Mouse (Mus musculus) right cerebral cortex, postnatal 36 days (tissue): ENCODE data around the gene Lmx1a.

Experiments used
- DNase-seq, 2 experiments: peaks; one replicate each; pipeline ENCODE4 v3.0.0; 2022; ENCODE audit warnings: low spot score in 2 of 2, mixed read lengths in 1 of 2

Lmx1a gene

DNA sequence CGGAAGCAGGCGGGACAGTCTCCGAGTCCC, at the start of gene Lmx1a:
Gene Lmx1a (plus strand): TSS at position 6 of the 30 bp plus-strand sequence.
- no peak for DNase-seq

DNA sequence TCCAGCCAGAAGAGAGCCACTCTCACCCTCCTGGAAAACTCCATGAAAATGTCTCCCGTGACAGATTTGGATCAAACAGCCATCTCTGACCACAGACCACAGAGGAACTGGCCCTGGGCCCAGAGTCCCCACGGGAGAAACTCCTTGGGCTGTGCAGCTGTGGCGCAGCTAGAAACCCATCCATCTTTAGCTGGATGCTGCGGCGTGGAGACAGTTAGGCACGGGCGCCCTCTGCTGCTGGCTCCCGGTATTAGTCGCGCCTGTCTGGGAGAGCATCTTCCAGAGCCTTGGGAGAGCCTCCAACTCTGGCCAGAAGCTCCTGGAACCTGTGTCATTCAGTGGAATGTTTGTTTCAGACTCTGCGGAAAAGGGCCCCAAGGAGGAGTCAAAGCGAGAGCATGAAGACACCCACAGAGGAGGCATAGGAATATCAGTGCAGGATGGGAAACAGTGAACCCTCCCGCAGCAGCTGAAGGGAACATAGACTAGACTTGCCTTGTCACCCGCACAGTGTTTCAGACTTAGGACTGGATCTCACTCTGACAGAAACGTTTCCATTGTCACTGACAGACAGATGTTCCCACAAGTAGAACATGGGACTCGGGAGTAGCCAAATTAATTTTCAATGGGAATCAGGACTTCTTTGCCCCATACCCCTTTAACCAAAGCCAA, 44.0 kb upstream of the Lmx1a start:
- peak; percentile 74 for DNase-seq

DNA sequence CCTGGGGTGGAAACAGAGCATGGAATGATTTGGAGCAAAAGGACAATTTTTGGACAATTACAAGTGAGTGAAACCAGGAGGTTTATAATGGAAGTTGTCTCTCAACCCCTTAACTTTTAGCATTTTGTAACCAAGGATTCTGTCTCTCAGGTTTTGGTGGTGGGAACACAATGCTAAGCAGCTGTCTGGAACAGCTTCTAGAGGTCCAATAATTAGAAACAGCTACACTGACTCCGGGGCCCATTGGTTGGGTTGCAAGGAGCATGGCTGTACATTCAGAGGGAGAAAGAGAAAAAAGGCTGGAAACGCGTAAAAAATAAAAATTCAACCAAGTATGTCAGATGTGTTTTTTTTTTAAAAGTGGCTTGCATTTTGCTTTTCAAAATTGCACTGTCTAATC, 40.4 kb upstream of the Lmx1a start:
- DNase-seq: no peak

DNA sequence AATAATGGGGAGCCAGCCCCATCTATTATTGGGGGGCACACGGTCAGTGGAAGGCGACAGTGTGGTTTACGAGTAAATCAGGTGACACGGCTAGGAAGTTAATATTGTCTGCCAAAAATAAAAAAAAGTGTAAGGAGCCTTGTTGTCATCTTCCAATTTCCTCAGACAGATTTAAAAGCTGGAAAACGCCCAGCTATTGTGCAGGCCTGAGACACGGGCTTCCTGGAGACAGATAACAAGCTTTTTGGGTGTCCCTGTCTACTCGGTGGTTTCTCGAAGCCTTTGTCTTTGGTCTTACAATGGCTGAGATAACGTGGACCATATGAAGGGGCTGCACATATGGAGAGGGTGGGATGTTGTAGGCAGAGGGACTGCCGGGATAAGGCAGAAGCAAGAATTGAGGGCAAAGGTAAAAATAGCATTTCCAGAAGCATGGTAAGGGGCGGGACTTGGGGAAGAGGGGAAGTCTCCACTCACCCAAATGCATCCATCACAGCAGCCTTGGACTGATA, 39.9 kb upstream of the Lmx1a start:
- DNase-seq: no peak

DNA sequence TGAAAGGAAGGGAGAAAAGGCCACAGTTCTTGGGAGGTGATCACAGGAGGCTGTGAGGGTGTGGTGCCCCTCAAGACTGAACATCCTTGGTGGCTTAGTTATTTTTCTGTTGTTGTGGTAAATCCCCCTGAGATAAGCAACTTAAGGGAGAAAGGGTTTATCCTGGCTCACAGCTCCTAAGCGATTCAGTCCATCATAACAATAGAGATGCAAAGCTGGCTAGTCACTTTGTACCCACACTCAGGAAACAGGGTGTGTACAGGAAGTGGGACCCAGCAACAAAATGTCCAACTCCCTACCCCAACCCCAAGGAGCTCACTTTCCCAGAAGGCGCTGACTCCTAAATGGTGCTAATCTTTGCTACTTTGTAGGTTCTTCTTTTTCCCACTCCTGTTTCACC, 36.7 kb upstream of the Lmx1a start:
- no peak for DNase-seq

DNA sequence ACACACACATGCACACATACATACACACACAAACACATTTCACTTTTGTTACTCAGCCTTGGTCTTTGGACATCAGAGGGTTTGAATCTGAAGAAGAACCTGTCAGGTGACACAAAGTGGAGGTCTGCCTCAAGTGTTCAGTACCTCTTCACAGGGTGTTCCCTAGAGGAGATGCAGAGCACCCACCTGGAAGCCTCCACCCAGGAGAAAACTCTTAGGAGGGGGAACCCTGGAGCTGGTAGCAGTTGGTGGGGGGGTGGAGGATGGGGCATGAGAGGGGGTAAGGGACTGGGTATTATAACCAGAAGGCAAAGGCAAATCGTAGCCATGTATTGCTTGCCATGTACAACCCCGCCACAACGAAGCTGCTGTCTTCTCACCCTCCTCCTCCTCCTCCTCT, 30.0 kb upstream of the Lmx1a start:
- DNase-seq: no peak

DNA sequence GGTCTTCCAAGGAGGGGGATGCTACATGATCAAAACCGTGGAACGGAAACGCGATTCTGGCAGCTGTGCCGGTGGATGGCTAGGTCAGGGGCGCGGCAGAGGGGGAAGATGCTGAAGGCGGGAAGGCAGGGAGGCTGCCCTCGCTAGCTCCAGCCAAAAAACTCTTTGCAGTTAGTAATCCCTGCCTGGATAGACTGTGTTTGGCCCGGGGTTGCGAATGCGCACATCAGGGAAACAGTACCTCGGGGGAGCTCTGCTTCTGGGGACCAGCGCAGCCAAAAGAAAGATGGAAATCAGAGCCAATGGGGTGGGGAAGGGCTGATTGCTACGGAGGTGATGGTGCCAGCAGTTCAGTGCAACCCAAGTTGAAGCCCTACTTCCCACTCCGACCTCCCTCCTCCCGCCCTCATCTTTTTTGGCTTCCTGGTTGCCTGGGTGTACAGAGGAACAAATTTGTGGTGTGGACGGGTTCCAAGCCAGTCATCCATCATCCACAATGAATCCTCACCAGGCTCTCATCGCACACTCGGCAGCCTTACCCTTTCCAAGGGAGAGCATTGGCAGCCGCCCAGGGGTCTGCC, 28.4 kb upstream of the Lmx1a start:
- peak in 1 of 2 experiments; percentile 8 for DNase-seq

DNA sequence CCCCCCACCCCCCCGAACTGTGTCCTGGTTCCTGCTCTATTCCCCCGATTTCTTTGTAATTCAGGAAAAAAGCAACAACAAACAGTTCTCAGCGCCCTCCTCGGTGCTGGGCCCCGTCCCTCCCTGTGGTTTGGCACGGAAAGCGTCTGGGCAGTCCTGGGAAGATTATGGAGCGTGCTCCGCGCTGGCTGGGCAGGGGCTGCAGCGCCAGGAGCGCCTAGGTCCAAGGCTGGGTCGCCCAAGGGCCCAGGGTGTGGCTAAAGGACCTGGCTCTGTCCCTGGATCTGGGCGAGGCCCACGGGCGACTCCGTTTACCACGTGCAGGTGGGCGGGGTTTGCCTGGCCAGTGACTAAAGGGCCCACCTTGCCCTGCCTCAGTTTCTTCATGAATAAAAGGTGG, 27.9 kb upstream of the Lmx1a start:
- DNase-seq: no peak

DNA sequence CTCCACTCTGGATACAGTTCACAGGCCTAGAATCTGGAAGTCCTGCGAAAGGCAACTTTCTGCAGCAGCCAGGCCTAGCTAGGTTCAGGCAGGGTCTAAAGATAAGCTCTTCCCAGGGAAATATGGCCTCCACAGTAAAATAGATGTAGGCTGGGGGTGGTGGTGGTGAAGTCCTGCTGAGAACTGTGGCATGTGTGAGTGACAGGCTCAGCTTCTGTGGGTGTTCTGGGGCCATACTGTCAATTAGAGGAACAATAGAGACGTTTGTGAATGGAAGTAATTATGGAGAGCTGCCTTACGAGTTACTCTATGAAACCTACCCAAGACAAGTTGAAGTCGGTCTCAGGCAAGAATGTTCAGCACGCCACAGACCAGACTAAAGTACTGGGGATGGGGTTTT, 25.9 kb upstream of the Lmx1a start:
- no peak for DNase-seq

DNA sequence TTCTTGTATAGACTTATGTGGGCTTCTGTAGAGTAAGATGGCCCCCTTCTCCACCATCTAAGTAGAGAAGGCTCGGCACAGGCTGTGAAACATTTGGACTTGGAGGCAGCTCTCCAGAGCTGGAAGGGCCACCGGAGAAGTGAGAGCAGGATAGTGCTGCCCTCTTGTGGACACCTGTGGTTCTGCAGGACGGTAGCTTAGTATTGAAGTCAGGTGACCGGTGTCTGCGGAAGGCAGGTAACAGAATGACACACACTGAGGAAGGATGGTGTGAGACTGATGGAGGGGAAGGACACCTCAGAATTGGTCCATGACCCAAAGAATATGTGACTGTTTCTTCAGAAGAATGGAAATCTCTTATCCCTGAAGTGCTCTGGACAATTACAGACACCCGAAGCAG, 19.2 kb upstream of the Lmx1a start:
- DNase-seq: peak in 1 of 2 experiments; percentile 32

DNA sequence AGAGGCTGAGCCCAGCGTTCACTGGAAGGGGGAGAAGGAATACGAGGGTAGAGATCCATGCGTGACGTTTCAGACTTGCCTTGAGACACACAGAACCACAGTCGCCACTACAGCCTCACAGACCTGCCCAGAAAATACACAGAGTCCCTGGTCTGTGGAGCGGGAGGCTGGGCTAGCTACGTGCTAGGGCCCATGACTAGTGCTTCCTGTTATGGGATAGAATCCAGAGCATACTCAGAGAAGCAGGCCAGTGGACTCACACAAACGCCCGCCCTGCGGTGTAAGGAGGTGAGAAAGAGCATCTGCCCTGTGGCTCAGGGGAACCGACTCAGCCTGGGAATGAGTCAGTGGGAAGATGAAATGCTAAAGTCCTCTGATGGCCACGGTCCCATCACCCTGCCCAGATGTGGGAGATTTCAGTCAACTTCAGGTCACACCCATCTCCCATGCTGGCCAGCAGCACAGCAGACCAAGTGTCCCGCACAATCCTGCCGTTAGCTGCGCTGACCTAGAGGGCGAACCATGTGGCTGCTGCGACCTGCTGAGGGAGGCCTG, 16.5 kb upstream of the Lmx1a start:
- no peak for DNase-seq

DNA sequence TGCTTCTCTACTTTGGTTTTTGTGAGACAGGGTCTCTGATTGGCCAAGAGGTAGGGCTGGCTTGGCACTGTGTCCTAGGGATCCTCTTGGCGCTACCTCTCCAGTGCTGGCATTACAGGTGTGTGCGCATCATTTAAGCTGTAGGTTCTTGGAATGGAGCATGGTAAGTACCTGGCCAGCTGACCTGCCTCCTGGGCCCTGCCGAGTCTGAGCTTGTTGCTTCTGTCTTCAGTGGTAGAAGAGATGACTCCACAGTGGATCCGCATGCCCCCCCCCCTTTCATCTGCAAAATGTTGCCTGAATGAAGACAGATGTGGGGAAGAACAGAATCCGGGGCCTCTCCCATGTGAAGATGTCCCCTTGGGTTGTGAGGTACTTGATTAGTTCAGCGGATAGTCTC, 10.0 kb upstream of the Lmx1a start:
- no peak for DNase-seq

DNA sequence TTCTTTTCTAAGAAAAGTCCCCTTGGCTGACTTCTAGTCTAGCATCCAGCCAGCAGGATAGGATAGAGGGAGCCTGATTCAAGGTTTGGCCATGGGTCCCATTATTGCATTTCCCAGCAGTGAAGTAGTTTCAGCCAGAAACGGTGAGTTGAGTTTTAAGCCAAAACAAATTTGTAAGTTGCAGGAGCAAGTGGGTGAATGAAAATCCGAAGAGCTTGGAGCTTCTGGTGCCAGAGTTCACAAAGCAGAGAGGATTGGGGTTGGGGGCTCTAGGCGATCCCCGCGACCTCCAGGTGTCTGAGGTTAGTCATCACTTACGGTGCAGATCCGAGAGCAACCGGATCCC, 1.1 kb upstream of the Lmx1a start:
- DNase-seq: no peak

DNA sequence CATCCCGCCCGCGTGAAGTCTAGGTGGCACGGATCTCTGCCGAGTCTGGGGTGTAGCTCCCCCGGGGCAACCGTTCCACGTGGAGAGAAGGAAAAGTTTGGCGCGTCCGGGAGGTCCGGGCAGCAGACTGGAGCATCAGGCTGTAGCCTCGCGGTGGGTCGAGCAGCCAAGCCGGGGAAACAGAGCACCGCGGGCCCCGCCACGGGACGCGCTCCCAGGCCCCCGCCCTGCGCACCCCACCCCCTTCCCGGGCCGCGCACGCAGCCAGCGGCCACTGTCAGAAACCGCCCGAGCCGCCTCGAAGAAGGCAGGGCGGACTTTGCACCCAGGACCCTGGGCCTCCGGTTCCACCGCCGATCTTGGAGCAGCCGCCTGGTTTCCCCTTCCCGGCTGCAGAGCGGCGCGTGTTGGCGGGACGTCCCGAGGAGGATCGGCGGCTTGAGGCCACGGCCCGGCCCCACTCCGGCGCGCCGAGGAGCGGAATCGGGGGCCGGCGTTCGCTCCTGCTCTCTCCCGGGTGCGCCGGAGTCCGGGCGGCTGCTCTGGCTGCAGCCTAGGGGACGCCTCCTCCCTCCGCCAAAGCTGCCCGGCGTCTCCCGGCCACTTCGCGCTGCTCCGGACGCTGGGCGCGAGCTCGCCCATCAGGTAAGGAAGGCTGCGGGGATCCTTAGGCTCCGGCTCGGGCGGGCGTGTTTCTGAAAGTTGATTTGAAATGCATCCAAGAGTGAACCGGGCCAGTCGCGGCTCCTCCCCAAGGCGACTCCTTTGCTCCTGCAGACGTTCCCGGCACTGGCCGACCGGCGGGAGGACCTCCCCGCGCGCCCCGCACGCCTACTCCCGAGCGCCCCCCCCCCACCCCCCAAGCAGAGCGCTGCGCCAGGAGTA, 448 bp upstream of the Lmx1a start:
- no peak for DNase-seq

DNA sequence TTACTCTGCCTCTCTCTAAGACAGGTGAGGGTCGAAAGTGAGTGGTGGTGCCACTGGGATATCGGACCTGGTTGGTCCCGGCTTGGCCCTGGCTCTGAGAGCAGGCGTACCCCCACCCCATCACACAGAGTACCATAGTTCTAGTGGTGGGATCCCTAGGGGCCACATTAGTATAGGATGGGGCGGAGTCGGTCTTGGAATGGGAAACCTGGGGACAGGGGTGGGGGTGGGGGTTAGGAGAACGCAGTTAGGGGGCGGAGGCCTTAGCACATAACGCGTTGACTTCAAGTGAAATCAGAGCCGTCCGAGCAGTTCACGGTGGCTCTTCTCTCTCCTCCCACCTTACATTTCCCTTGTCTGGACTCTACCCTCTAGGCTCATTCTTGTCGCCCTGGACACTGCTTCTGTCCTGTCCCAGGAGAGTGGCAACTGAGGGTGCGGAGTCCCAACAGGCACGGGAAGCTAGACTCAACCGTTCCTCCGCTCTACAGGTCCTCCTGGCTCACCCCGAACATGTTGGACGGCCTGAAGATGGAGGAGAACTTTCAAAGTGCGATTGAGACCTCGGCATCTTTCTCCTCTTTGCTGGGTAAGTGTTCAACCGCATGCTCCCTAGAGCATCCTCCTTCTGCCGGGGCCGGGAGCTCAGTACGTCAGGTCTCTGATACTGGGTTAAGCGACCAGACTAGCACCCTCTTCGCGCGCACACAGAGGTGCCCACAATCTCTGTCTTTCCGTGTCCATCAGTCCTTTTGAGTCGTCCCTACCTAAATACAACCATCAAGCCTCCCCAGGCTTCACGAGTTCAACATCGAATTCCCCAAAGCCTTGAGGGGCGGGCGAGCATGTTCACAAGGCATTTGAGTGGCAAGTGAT, 463 bp downstream of the Lmx1a start:
- no peak for DNase-seq

DNA sequence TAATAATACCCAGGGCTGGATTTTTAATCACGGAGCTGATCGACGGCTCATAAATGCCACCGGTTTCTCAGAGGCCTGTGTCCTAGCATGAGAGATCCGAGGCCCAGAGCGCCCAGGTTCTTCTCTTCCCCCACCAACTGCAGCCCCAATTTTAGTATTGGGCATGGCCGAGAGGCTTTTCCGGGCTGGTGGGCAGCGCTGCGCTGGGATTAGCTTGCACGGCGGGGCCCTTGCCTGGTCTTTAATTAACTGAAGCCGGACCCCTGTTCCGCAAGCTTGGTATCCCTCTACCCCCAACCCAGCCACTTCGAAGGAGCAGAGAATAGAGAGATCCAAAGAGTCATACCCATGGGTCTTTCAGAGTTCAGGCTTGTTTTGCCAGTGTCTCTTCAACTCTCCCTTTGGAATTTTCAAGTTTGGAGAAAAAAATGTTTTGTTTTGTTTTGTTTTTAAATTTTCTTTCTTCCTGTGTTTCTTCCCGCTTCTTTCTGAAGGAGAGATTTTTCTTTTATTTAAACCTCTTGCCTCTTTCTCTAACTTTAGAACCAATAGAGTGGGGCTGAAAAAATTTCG, 1.2 kb downstream of the Lmx1a start:
- DNase-seq: no peak

DNA sequence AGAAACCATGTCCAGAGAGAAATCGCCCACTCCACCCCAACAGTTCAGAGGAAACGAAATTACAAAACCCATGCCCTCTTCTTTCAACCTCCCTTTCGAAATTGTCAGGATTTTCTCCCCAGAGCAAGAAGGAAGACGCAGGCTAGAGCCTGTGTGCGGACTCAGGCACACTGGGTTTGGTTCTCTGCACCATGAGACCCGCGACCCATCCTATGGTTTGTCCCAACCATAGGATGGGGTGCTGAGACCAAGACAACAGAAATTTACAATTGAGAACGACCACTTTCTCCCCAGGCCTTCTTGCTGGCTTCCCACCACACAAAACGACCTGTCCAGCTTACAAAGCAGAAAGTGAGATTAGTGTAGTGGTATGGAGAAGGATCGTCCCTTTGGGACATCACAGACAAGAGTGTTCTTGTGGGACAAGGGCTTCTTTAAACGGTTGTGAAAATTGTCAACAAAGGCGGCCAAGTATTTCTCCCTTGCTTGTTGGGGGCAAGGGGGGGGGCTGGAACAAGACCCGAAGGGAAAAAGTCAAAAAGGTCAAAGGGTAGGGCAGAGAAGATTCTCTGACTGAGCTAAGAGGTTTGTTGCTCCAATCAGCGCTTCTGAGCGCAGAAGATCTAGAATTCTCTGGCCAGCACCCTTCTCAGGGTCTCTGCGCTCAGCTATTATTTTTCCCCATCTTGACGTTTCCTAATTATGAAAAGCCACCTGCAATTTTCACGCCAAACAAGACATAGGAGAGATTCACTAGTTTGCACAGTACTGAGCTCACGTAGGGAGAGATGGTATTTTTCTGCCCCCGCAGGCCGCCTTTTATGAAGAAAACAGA, 1.9 kb downstream of the Lmx1a start:
- no peak for DNase-seq

DNA sequence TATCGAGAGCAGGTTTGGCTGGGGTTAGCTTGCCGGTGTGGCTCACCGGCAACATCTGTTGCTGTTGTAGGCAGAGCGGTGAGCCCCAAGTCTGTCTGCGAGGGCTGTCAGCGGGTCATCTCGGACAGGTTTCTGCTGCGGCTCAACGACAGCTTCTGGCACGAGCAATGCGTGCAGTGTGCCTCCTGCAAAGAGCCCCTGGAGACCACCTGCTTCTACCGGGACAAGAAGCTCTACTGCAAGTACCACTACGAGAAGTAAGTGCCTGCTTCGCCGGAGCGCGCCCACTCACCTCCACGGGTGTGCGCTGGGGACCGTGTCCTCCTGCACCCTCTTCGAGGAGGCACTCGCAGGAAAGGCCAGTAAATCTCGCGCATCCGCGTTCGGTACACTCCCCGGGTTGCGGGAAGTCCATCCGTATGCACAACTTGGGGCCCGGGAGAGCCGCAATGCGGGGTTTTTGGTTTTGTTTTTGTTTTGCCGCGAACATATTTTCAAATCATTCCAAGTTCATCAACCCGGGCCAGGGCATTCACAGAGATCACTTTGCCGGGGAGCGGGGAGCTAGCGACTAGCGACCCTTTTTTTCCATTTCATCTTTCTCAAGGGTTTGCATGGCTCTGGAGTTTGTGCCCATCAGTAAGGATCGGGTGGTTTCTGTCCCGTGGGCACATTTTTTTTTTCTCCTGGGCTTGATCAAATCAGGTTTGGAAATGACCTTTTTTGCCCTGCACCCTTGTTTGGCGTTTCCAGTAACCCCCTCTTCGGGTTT, 3.1 kb downstream of the Lmx1a start:
- no peak for DNase-seq

DNA sequence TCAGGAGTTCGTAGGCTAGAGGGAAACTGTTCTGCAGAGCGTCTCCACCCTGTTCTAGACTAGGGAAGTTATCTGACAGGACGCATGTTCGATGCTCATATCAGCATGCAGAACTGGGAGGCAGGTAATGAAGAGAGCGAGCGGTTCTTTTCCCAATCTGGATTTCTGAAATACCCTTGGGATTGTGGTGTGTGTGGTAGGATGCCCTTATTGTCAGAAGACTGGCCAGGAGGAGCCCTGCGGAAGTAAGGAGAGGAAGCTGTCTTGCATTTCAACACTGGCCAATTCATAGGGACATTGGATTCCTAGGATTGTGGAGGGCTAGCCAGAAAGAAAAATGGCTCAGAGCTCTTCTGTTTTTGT, 3.6 kb downstream of the Lmx1a start:
- DNase-seq: no peak

DNA sequence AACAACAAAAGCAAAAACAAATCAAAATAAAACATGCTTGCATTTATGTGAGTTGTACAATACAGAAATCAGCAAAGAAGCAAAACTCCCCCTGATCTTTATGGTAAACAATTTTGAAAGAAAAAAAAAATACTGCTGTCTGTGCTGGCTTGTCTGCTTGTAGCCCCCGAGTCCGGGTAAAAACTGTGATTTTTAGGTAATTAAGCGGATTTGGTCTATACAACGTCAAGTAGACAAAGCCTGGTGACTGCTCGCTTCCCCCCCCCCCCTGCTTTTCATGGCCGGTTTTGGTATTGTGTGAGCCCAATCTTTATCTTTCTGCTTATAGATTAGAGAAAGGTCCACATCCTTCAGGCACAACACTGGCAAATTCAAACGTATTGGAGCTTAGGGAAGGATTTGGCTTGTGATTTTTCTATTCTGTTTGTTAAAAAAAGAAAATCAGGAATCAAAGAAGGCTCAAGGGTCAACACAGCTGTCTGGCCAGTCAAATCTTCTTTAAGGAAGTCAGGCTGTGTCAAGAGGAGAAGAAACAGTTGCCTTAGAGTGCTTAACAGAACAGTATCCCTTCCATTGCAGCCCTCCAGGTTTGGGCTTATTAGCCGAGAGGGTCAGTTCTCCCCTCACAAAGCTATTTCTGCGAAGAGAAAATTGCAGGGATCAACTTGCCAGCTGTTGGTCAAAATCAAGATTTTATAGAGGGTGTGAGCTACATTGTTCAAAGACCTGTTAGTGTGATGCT, 4.6 kb downstream of the Lmx1a start:
- DNase-seq: no peak
